Mouse (Mus musculus): ENCODE measurements at regions not wholly inside any gene's neighbourhood (a gene's known extent, or its start where the extent isn't known, plus 50 kb on each side); places are given as distances from the start of the nearest gene placed in this dataset.

DNA sequence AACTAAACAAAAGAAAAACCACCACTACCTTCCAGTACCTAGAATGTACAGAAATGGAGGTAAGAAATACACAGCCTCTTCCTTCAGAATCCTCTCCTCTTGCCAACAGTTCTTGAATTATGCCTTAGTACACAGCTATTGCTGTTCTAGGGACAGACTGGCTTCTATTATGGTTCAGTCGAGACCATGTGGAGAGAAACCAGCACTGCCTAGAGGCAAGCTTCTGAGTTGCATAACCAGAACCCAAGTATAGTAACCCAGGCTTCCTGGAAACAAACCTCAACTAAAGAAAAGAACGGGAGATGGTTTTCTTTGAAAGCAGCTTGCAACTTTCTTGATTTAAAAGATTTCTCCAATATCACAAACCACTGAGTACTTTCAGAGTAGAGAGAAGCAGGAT lies 205.6 kb downstream of the 9330182O14Rik start:
- TF ChIP-seq CTCF (IDR thresholded peaks at IDR 0.05; ENCODE audit: extremely low read depth, insufficient read depth, low read length) (no peak), POLR2A (IDR thresholded peaks at IDR 0.05; ENCODE audit: extremely low read depth, insufficient read depth, low read length) (no peak)
